Mouse (Mus musculus): ENCODE results near the gene Pipox.

Gene Pipox

GRCm38 (mm10) chr11:77893787-77894718, at the start of gene Pipox:
Gene Pipox (minus strand): TSS chr11:77894096.
- DNase-seq, result peak; percentile 90 to 91

- no peak for DNase-seq
Measured at GRCm38 (mm10) chr11:77942230-77942629, 48.3 kb upstream of the Pipox start.

GRCm38 (mm10) chr11:77937649-77938410, 43.9 kb upstream of the Pipox start:
- DNase-seq, result peak in 1 of 2 experiments; percentile 40

- DNase-seq, result peak; percentile 67 to 71
Measured at GRCm38 (mm10) chr11:77936846-77937245, 43.0 kb upstream of the Pipox start.

GRCm38 (mm10) chr11:77934568-77935311, 40.8 kb upstream of the Pipox start:
- peak; percentile 50 to 61 for DNase-seq

GRCm38 (mm10) chr11:77934111-77934521, 40.2 kb upstream of the Pipox start:
- DNase-seq, result peak; percentile 75 to 83

- DNase-seq, result peak; percentile 32 to 40
Measured at GRCm38 (mm10) chr11:77932576-77932975, 38.7 kb upstream of the Pipox start.

GRCm38 (mm10) chr11:77931541-77932433, 37.9 kb upstream of the Pipox start:
- DNase-seq, result peak; percentile 56 to 67

- DNase-seq, result peak; percentile 87 to 92
Measured at GRCm38 (mm10) chr11:77930751-77931540, 37.0 kb upstream of the Pipox start, which contains the start of gene Sez6. Gene Sez6 (plus strand): TSS chr11:77930800.

- no peak for DNase-seq
Measured at GRCm38 (mm10) chr11:77927837-77928236, 33.9 kb upstream of the Pipox start.

GRCm38 (mm10) chr11:77926666-77927065, 32.8 kb upstream of the Pipox start:
- no peak for DNase-seq

- DNase-seq, result no peak
Measured at GRCm38 (mm10) chr11:77925836-77926657, 32.2 kb upstream of the Pipox start.

GRCm38 (mm10) chr11:77923285-77923684, 29.4 kb upstream of the Pipox start:
- DNase-seq, result no peak

GRCm38 (mm10) chr11:77917166-77917565, 23.3 kb upstream of the Pipox start:
- DNase-seq, result peak; percentile 68 to 73

- DNase-seq, result no peak
Measured at GRCm38 (mm10) chr11:77916741-77917140, 22.8 kb upstream of the Pipox start.

- DNase-seq, result no peak
Measured at GRCm38 (mm10) chr11:77914598-77915260, 20.8 kb upstream of the Pipox start.

GRCm38 (mm10) chr11:77913505-77913904, 19.6 kb upstream of the Pipox start:
- DNase-seq, result no peak

- no peak for DNase-seq
Measured at GRCm38 (mm10) chr11:77909776-77910175, 15.9 kb upstream of the Pipox start.

- DNase-seq, result no peak
Measured at GRCm38 (mm10) chr11:77909376-77909775, 15.5 kb upstream of the Pipox start.

Data from cerebellum, postnatal 25 days (tissue).